Mouse (Mus musculus): ENCODE measurements around the gene Serpina7.

Gene Serpina7

DNA sequence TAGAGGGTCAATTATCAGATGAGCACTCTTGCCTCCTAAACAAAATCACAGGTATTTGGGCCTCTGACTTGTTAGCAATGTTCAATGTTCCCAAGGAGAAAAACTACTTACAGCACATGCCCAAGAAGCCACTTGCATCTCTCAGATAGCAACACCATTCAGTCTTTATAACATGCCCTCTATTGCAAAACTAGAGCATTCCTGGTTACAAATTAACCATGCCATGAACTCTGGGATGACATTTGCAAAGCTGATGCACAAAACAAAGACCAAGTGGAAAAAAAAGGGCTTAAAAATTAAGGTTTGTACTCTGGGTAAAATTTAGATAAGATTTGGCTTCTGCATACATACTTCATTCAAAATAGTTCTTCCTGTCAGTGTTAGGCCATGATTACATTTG lies at the start of gene Serpina7:
Serpina7 (minus strand) TSS at position 160 of the 400 bp plus-strand sequence.
- DNase-seq (ENCODE audit: low read depth in 2 of 2, low spot score in 2 of 2) = no peak

DNA sequence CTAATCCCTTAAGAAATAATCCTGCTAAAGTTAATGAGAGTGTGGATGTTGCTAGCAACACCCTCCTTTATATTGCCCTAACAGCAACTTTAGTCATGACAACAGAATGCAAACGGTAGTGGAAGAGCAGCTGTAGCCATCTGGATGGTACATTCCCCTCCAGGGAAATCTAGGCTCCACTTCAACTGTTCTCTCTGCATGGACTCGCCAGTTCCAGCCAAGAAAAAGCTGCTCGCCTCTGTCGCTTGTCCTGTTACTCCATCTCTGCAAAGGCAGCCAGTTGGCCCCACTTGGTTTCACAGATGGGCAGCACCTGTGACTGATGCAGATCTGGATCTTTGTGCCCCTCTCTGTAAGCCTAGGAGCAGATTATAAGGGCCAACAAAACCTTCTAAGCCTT lies 49.0 kb upstream of the Serpina7 start:
- DNase-seq (ENCODE audit: low read depth in 2 of 2, low spot score in 2 of 2) = no peak

DNA sequence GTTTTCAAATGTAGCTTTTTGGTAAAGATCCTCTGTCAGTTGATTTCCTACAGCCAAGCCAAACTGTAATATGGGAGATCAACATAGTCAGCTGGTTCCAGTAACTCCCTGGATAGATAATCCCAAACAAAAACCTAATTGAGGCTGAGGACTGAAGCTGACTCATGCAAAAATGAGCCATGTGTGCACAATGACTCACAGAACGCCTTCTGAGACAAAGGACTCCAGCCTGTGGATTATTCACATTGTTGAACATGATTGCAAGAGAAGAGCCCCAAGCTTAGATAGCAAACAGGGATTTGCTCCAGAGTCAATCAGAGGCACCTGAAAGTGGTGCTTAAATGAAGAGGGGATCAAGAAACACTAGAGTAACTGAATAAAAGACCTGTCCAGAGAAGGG lies 12.2 kb upstream of the Serpina7 start:
- DNase-seq (ENCODE audit: low read depth in 2 of 2, low spot score in 2 of 2) = no peak

DNA sequence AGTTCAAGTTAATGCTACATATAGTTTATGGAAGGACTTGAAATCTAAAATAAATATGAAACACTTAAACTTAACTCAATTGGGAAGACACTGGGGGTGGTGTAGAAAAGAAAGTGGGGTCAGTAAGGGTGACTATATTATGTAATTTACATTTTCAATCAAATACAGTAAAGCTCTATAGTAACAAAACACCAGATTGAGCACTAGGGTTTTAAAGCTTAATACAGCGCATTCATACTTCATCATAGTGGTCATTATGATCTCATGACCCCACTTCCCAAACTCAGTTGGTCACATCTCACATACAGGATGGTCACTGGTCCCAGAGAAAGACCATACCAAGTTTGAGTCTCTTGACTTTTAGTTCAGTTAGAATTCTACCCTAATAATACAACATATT lies 907 bp upstream of the Serpina7 start, which contains the start of gene 4930513O06Rik:
4930513O06Rik (plus strand) TSS at position 301 of the 400 bp plus-strand sequence.
- no peak for DNase-seq (ENCODE audit: low read depth in 2 of 2, low spot score in 2 of 2)

DNA sequence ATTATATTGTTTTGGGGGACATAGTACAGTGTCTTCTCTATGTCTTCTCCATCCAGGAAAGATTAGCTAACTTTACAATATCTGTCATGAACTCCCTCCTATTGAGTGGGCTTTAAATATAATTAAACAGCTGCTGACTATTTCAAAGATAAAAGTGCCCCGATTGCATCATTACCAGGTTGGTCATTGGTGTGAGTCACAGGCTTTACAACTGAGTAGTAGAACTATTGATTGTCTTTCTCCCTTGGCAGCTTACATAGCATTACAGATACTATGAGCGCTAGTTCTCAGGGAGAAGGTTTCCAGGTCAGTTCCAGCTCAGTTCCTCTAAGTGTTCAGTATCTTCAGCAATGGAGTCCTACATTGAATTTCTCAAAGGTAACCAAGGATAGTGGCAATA lies 6.5 kb downstream of the Serpina7 start:
- DNase-seq (ENCODE audit: low read depth in 2 of 2, low spot score in 2 of 2) = no peak

DNA sequence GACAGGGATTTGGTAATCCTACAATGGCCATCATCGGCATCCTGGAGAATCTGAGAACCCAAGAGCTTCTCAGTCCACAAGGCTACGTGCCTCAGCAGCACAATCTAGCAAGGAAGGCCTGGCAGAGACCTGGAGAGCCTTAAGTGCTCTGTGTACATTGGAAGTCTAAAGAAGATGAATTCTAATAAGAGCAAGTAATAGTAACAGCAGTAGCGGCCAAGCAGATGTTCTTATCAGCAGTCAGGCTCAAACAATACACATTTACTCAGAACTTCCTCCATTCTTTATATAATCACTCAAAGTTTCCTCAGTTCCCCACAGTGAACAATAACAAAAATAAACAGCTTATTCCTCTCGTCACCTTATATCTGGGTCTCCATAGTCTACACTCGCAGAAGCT lies 21.0 kb downstream of the Serpina7 start:
- DNase-seq (ENCODE audit: low read depth in 2 of 2, low spot score in 2 of 2) = no peak

DNA sequence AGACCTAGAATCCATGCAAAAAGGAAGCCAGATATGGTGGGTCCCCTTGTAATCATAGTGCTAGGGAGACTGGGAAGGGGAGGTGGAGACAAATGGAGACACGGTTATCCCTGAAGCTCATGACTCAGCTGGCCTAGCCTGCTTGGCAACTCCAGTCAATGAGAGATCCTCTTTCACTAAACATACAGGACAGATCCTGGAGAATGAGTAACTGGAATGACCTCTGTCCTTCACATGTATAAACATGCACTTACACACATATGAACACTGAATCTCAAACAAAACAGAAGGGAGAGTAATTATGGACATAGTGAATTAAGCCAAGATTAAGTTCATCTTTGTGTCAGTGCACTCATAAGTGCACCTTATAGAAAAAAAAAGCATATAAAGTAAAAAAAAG lies 31.9 kb downstream of the Serpina7 start:
- DNase-seq (ENCODE audit: low read depth in 2 of 2, low spot score in 2 of 2) = no peak

DNA sequence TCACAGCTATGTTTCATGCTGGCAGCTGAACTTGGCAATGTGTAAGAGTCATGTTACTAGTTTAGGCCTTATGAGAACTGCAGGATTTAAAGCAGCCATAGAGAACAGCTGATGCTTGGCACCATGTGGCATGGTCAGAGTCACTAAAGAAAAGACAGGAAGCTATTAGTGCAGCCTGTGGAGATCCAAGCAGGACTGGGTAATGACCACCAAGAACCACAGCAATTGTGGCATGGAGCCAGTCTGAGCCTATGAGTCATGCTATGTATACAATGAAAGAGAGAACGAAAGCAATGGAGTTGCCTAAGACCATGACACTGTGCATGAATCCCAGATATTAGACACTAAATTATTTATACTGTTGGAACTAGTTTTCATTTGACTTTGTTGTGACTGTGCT lies 33.1 kb downstream of the Serpina7 start:
- DNase-seq (ENCODE audit: low read depth in 2 of 2, low spot score in 2 of 2) = no peak

DNA sequence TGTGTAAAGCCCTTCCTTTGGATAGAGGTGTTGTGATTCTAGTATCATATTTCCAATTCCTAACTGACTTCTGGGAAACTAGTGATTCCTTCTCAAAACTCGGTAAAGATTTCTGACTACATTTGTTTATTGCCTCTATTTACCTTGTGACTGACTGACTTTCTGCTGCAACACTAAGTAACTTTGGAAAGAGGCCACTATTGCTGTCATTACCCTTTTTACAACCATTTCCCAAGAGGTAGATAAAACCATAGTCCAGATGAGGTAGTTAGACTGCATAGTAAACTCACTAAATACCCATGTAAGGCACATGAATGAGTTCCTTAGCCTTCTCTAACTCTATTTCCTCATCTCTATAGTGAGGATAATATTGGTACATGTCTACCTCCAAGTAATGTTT lies 43.9 kb downstream of the Serpina7 start:
- DNase-seq (ENCODE audit: low read depth in 2 of 2, low spot score in 2 of 2) = no peak

DNA sequence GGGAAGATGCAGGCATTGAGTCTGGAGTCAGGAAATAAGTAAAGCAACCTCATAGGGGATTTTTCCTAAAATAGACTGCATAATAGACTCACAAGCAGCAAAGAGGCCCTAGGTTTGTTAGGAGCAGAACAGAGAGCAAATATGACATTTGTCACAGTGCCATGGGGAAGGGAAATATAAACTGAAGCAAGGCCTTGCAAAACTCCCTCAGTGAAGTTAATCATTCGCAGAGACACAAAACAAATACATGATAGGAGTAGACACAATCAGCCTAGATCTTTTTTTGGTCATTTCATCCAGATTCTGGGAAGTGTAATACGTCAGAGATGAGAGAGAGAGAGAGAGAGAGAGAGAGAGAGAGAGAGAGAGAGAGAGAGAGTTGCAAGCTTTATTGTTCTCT lies 45.7 kb downstream of the Serpina7 start:
- DNase-seq (ENCODE audit: low read depth in 2 of 2, low spot score in 2 of 2) = no peak

DNA sequence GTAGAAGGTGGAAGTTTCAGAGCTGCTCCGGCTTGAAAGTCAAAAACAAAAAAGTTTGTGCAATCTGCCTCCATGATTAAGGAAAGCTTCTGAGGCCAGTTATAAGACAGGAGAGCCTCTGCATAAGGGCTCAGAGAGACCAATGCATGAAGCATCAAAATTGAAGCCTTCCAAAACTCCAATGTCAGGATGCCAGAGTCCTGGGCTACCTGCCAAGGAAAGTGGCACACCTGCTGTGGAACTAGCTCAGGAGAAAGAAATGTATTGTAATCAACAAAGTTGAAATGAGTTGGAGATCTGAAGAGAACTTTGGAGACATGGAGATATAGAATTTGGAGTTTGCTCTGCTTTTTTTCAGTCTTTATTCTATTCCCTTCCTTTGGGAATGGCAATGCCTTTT lies 47.4 kb downstream of the Serpina7 start:
- no peak for DNase-seq (ENCODE audit: low read depth in 2 of 2, low spot score in 2 of 2)

Data from CD8-positive naive resting alpha-beta T cell, adult 2 months (primary cell).